Mouse (Mus musculus) left cerebral cortex, postnatal 36 days (tissue): ENCODE results near the gene Camp. TPM values are rescaled to one million over a fixed set of nuclear protein-coding genes. Genes with fewer than 3 reads are reported as not detected.

Experiments
- DNase-seq, 2 experiments: peaks; one replicate each; pipeline ENCODE4 v3.0.0; 2021 to 2022; ENCODE audit warnings: low spot score in 2 of 2, mixed read lengths in 1 of 2
- intact Hi-C: fragments of 180-260 bp; cut with DNase I; formaldehyde crosslinking; loops from one replicate; pipeline ENCODE4 v1.15.1; 2025
- total RNA-seq, 2 experiments: library from RNA; stranded (reverse); gene quantifications; 2 replicates each; pipeline ENCODE4 v1.2.3; 2021

Camp gene
- not detected for total RNA-seq

DNA sequence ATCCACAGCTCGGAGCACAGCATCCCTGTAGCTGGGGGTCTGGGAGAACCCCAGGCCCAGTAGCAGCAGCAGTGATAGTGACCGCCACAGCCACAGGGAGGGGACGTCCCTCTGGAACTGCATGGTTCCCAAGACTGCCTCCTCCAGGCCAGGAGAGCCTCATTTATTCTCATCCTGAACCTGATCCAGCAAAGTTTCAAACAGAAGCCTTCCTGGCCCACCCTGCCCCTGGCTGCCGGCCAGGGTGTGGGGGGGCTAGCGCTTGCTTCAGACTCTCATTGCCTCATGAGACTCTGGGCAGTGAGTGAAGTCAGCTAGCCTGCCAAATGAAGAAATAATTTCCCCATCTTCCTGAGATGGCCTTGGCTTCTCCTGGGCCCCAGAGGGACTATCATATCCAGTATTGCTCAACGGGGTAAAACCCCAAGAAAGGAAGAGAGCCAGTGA is at the start of gene Camp:
TSS of gene Camp (minus strand) at position 306 of the 447 bp plus-strand sequence.
- intact Hi-C loops: no loop called here
- DNase-seq: no peak

GRCm38 (mm10) chr9:109898027-109898426 is 48.6 kb upstream of the Camp start:
- intact Hi-C loops: no loop called here
- DNase-seq: no peak

GRCm38 (mm10) chr9:109896253-109897150 is 47.1 kb upstream of the Camp start:
- no peak for DNase-seq
- intact Hi-C loops: no loop called here

- no peak for DNase-seq
Observed at GRCm38 (mm10) chr9:109895593-109895992, 46.2 kb upstream of the Camp start.

DNA sequence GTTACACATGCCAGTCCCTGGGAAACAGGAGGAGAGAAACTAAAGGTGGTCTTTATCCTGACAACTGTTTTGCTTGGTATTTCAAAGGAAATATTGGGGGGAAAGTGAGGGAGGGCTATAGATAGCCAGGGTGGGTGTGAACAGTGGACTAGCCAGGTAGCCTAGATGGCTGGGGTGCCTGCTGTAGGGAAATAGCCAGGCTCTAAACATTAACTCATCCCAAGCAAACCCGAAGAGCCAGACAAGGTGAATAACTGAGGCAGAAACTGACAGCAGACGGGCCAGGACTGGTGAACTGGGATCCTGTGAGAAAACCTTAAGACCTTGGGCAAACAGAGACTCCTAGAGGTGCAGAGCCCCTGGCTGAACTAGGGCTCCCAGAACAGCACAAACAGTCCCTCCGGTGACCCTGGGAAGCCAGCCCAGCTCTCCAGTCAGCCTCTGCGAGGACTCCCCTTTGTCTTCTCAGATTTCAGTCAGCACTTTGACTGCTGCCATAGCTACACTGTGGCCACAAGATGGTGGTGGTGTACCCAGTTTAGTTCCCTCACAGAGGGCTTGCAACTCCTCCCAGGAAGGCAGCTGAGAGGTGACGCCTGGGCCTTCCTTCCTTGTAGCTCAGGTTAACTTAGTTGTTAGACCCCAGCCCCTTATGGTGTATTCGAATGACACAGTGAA is 45.1 kb upstream of the Camp start:
- peak; percentile 61 to 65 for DNase-seq
- intact Hi-C loops: loop anchor here (2.0 kb wide), 3 partner anchors 38 to 178 kb away; no protein-coding TSS in a partner anchor

More at GRCm38 (mm10) chr9:109895593-109895992, 46.2 kb upstream of the Camp start:
- intact Hi-C loops: loop anchor here (2.0 kb wide), 3 partner anchors 37 to 177 kb away; no protein-coding TSS in a partner anchor

GRCm38 (mm10) chr9:109892651-109893250 is 43.3 kb upstream of the Camp start:
- peak; percentile 59 to 69 for DNase-seq
- intact Hi-C loops: no loop called here

DNA sequence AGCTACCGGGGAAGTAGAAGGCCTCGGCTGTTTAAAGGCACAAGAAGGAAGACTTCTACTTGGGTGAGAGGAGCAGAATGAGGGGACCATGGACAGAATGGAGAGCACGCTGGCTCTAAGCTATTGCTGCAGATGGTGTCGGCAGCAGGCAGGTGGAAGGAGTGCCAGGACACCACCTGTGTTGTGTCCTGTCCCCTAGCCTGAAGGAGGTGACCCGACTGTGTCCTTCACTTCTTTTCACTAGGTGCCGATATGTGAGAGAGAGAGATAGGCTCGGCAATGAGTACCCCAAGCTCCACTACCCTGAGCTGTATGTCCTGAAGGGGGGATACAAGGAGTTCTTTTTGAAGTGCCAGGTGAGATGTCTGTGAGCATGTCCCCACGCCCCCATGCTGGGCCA is 42.1 kb upstream of the Camp start:
- no peak for DNase-seq
- intact Hi-C loops: no loop called here

GRCm38 (mm10) chr9:109887321-109887720 is 37.9 kb upstream of the Camp start:
- DNase-seq: no peak
- intact Hi-C loops: no loop called here

- intact Hi-C loops: no loop called here
- no peak for DNase-seq
Observed at GRCm38 (mm10) chr9:109886259-109886658, 36.8 kb upstream of the Camp start.

DNA sequence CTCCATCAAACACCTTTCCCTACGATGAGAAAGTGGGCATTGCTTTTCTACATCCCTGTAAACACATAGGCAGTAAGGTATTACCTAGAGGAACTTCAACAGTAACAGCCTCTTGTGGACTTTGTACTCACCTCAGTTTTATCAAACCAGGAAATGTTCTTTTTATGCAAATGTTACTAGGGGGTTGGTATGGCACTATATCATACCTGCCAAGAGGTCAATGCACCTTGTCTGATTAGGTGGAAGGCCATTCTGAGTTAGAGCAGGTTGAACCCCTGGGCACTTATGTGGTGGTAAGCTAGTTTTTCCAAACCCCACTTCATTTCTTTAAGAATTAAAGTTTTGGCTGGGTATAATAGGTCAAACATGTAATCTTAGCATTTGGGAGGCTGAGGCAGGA is 29.9 kb upstream of the Camp start:
- intact Hi-C loops: loop anchor here (10.0 kb wide), 1 partner anchor 875 kb away; no protein-coding TSS in a partner anchor
- no peak for DNase-seq

GRCm38 (mm10) chr9:109877666-109878065 is 28.2 kb upstream of the Camp start:
- DNase-seq: no peak
- intact Hi-C loops: loop anchor here (10.0 kb wide), 1 partner anchor 873 kb away; no protein-coding TSS in a partner anchor

- intact Hi-C loops: loop anchor here (10.0 kb wide), 1 partner anchor 872 kb away; no protein-coding TSS in a partner anchor
- DNase-seq: no peak
Observed at GRCm38 (mm10) chr9:109876756-109877155, 27.3 kb upstream of the Camp start.

GRCm38 (mm10) chr9:109875695-109876601 is 26.5 kb upstream of the Camp start:
- peak; percentile 47 to 60 for DNase-seq
- intact Hi-C loops: loop anchor here (10.0 kb wide), 1 partner anchor 871 kb away; no protein-coding TSS in a partner anchor

DNA sequence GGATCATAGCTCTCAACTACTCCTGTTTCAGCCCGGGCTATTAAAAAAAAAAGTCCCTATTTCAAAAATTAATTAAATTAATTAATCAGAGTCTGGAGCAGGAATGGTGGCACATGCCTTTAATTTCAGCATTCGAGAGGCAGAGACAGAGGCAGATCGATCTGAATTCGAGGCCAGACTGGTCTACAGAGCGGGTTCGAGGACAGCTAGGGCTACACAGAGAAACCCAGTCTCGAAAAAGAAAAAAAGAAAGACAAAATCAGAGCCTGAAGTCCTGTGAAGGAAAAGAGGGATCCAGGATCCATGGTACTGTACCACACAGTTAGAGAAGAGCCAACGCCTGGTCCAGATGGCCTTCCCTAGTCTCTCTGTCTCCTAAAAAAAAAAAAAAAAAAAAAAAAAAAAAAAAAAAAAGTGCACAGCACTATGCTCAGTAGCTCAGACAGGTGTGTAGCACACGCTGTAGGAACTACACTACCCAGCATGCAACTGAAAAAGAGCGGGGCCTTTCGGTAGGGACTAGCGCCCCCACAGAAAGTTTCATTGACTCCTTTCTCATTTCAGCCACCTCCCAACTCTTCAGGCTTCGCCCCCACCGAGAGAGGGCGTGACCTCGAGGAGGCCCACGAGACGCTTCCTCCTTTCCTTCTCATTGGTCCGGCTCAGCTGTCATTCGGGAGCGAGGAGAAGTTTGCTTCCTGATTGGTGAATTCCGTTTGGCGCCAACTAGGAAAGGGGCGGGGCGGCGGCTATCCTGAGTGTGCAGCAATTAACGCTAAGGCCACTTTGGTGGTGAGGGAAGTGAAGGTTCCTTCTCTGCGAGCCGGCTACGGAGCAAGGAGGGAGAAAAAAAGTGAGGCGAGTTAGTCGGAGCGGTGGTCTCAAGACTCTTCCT is 25.6 kb upstream of the Camp start, which contains the start of gene Cdc25a:
TSS of gene Cdc25a (plus strand) at position 783 of the 895 bp plus-strand sequence.
- peak; percentile 93 to 96 for DNase-seq
- intact Hi-C loops: loop anchor here (10.0 kb wide), 1 partner anchor 870 kb away; no protein-coding TSS in a partner anchor

DNA sequence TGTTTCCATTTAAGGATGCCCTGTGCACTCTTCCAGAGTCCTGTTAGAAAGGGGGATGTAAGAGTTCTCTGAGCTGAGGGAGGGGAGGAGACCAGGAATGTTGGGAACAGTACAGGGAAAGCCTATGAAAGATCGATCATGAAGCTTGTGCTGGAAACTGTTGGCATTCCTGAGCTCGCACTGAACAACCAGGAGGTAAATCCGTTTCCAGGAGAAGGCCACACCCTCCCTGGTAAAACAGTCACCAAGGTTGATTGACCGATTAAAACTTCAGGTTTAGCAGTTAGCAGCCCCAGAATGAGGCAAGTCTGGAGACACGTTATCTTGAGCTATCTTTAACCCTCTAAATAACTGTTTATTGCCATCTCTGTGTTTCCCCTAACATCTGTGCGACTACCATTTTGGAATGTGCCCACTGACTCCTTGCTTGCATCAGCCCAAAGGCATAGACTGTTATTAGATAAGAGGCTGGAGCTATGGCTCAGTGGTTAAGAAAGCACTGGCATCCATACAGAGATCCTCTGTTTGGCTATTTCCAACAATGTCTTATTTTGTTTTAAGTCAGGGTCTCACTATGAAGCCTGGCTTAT is 21.7 kb upstream of the Camp start:
- DNase-seq: no peak
- intact Hi-C loops: loop anchor here (10.0 kb wide), 1 partner anchor 866 kb away; no protein-coding TSS in a partner anchor

- DNase-seq: no peak
- intact Hi-C loops: loop anchor here (10.0 kb wide), 1 partner anchor 741 kb away; no protein-coding TSS in a partner anchor
Observed at GRCm38 (mm10) chr9:109866218-109866617, 16.8 kb upstream of the Camp start.

DNA sequence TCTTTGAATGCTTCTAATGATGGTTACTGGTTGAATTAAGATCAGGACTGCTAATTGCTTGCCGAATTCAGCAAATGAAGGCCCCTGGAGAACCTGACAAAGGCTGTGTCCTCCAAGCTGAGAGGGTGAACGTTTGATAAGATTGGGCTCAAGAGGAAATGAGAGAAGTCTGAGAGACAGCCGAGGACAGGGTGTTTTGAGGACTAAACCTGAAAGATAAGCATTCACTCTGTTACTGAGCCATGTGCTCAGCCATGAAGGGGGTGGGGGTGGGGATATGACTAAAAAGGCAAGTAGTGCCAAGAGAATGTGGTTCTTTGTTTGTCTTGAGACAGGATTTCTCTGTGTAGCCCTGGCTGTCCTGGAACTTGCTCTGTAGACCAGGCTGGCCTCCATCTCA is 13.7 kb upstream of the Camp start:
- DNase-seq: no peak

More for the DNA sequence above, 13.7 kb upstream of the Camp start:
- intact Hi-C loops: loop anchor here (5.0 to 10.0 kb wide), 2 partner anchors 738 to 776 kb away; no protein-coding TSS in a partner anchor
